Mouse (Mus musculus): ENCODE measurements around the gene Gm10272.
A peak's percentile ranks its signal among the peaks of the same experiment; 100 is the strongest.
"Not testable (repeated sequence)": the region's sequence is repeated elsewhere in the genome, so short reads cannot be mapped to it uniquely, and the experiment has no call there.

The Gm10272 gene

GRCm38 (mm10) chr10:77706326-77706725 is at the start of gene Gm10272:
TSS of gene Gm10272 (plus strand) at chr10:77706626.
- no peak for DNase-seq (ENCODE audit: extremely low read depth, low read depth)

GRCm38 (mm10) chr10:77658286-77658994 is 48.0 kb upstream of the Gm10272 start:
- no peak for DNase-seq (ENCODE audit: extremely low read depth, low read depth)

GRCm38 (mm10) chr10:77663949-77664665 is 42.3 kb upstream of the Gm10272 start:
- no peak for DNase-seq (ENCODE audit: extremely low read depth, low read depth)

DNA sequence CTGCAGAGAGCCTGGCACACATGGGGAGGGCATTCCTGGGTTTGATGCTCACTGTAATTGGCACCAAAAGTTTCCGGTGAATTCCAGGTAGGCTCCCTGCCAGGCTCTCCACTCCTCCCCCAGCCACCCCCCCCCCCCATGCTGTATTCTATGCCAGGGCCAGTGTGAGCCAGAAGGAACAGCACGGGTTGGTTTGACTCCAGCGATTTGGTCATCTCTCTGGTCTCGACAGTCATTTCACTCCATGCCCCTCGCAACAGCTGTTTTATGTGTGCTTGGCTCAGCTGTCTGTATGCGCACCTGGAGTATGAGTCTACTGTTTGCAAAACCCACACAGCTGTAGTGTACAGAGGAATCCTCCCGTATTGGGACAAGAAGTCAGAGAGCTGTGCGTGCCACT is 40.1 kb upstream of the Gm10272 start:
- DNase-seq (ENCODE audit: extremely low read depth, low read depth) = no peak

- no peak for DNase-seq (ENCODE audit: extremely low read depth, low read depth)
Measured at GRCm38 (mm10) chr10:77667402-77667801, 39.0 kb upstream of the Gm10272 start.

DNA sequence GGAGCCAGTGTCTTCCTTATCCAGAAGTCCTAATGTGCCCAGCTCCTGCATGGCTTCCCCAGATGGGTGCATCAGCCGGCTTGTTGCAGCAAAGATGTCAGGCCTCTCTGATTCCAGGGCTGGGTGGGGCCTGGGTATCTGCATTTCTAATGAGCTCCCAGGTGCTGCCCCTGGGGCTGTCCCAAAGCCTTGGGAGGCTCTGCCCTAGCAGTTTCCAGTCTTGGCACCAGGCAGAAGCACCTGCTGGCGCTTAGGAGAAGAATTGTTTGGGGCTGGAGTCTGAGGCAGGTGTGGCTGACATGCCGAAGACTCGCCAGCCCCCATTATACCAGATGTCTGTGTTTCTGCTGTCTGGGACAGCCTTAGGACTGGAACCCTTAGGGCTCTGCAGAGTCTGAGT is 35.7 kb upstream of the Gm10272 start:
- no peak for DNase-seq (ENCODE audit: extremely low read depth, low read depth)

- DNase-seq (ENCODE audit: extremely low read depth, low read depth) = peak; percentile 86
Measured at GRCm38 (mm10) chr10:77671519-77671918, 34.9 kb upstream of the Gm10272 start.

- DNase-seq (ENCODE audit: extremely low read depth, low read depth) = no peak
Measured at GRCm38 (mm10) chr10:77673765-77674164, 32.7 kb upstream of the Gm10272 start.

DNA sequence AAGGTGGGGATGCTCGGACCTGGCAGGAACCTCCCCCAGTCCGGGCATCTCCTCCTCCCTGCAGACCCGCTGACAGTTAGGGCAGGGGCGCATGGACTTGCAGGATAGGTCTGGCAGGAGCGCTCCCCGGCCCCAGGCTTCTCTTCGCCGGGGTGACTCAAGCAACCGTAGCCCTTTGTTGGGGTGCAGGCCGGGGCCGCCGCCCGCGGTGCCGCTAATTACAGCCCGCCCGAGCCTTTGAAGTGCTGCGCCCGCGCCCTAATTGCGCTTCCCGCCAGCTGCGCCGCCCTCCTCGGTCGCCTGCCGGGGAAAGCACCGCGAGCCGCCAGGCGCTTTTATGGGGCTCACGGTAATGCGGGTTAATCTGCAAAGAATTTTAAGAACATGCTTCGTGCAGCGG is 28.9 kb upstream of the Gm10272 start:
- DNase-seq (ENCODE audit: extremely low read depth, low read depth) = no peak

DNA sequence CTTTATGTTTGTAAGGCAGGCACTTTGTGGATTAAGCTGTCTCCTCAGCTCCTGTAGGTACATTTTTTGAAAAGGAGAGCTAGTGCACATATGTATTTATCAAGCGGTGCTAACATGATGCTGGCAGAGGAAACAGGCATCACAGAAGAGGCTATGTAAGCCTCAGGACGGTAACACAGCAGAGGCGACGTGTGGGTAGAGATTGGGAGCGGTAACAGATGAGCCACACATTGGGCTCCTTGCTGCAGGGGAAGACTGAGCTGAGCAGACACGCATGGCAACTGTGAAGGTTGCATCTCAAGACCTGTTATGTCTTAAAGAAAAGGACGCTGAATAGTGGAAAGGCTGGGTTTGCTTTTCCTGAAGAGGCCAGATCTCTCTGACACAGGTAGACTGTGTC is 23.4 kb upstream of the Gm10272 start:
- no peak for DNase-seq (ENCODE audit: extremely low read depth, low read depth)

- no peak for DNase-seq (ENCODE audit: extremely low read depth, low read depth)
Measured at GRCm38 (mm10) chr10:77684181-77684580, 22.2 kb upstream of the Gm10272 start.

DNA sequence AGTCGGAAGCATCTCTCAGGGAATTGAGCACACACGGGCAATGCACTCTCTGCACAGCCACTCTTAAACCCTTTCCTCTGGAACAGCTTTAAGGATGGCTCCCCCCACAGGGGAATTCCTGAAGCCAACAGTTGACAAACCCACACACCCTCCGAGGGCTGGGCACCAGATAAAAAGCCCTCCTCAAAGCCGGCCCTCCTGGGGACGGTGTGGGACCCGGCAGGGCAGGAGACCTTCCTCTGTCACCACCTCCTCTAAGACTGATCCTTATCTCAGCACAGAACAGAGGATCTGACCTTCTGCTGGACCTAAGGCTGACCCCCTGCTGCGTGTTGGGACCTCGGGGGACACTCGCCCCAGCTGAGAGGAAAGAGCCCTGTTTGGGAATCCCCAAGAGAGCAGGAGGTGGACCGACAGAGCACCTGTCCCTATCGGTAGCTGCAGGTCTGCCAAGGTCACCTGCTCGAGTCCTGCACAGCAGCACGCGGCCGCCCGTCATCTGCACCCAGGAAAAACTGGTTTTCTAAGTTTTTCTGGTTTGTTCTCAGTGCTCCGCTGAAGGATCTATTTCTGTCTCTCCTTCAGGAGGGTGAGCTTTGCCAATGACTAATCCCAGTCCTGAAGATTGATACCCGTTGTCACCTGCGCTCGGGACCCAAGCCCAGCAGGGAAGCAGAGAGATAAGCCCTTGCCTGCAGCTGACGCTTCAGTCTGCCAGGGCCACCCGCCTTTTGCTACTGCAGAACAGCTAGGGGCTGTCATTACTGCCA is 20.3 kb upstream of the Gm10272 start, which contains the start of gene Tspear:
Gene Tspear, plus strand, starts transcription at position 675 of the 770 bp plus-strand sequence.
- no peak for DNase-seq (ENCODE audit: extremely low read depth, low read depth)

DNA sequence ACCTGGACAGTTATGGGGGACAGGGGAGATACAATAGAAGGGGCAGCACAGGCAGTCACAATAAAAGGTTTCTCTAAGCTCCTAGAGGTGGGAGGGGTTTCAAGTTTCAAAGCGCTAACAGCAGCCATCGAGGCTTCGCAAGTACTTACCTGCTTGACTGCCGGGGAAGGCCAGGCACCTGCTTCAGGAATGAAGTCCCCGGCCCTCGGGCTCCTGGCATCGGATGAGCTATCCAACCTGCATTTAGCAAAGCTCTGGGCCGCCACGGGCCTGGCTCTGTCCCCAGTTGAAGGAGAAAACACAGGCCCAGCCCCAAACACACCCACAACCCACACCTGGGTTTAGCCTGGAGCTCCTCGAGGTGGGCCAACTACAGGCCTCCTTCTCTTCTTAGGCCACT is 19.4 kb upstream of the Gm10272 start:
- no peak for DNase-seq (ENCODE audit: extremely low read depth, low read depth)

DNA sequence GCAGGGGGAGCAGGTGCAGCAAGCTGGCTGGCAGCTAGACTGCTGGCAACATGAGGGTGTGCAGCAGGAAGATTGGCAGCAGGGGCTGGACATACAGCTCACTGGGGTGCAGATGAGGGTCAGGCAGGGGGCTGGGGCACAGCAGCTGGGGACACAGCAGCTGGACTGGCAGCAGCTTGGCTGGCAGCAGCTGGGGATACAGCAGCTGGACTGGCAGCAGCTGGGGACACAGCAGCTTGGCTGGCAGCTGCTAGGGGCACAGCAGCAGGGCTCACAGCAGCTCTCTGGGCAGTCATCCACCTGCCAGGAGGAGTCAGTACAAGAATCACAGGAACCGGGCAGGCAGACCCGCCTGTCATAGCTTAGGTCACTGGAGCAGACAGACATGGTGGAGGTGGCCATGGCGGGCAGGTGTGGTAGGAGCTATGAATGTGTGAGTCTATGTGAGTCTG is 16.0 kb upstream of the Gm10272 start, which contains the start of gene Gm19402:
Gene Gm19402, minus strand, starts transcription at position 402 of the 452 bp plus-strand sequence.
- not testable (repeated sequence) for DNase-seq (ENCODE audit: extremely low read depth, low read depth)

- no peak for DNase-seq (ENCODE audit: extremely low read depth, low read depth)
Measured at GRCm38 (mm10) chr10:77697133-77697532, 9.3 kb upstream of the Gm10272 start, which contains the start of gene Gm9508. TSS of gene Gm9508 (minus strand) at chr10:77697233.

- DNase-seq (ENCODE audit: extremely low read depth, low read depth) = no peak
Measured at GRCm38 (mm10) chr10:77709831-77710230, 3.4 kb downstream of the Gm10272 start.

DNA sequence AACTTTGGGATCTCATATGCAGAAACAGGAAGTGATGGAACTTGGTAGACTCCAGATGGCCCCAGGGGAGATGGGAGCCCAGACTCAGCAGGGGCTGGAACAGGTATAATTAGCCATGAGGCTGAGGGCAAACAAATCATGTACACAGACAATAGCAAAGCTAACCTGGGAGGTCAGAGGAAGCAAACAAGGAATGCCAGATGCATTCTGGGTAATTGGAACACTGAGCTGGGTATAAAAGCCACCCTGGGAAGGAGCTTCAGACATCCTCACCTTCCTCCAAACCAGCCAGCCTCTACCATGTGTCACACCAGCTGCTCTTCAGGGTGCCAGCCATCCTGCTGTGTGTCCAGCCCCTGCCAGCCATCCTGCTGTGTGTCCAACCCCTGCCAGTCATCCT is 4.7 kb downstream of the Gm10272 start, which contains the start of gene Gm10024:
Gene Gm10024, plus strand, starts transcription at position 301 of the 400 bp plus-strand sequence.
- not testable (repeated sequence) for DNase-seq (ENCODE audit: extremely low read depth, low read depth)

DNA sequence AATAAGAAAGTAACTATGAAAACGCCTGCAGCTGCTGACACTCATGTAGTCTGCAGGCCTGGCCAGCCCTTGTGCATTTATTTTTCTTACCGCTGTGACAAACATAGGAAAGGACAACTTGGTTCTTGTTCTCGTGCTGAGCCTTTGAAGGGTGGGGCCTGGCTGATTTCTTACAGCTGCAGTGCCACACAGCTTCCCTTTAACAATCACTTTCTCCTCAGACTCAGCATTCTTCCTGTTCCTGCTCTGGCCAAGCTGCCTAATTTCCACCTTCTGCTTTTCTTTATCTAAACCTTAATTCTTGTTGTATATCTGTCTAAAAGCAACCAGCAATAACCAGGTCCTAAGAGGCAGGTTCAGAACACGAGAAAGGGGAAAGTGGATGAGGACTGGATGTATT is 7.3 kb downstream of the Gm10272 start:
- peak; percentile 77 for DNase-seq (ENCODE audit: extremely low read depth, low read depth)

- no peak for DNase-seq (ENCODE audit: extremely low read depth, low read depth)
Measured at GRCm38 (mm10) chr10:77715507-77715906, 9.1 kb downstream of the Gm10272 start, which contains the start of gene Gm10142. TSS of gene Gm10142 (plus strand) at chr10:77715807.

GRCm38 (mm10) chr10:77720299-77720698 is 13.9 kb downstream of the Gm10272 start, which contains the start of gene Krtap12-1:
TSS of gene Krtap12-1 (plus strand) at chr10:77720599.
- DNase-seq (ENCODE audit: extremely low read depth, low read depth) = not testable (repeated sequence)

DNA sequence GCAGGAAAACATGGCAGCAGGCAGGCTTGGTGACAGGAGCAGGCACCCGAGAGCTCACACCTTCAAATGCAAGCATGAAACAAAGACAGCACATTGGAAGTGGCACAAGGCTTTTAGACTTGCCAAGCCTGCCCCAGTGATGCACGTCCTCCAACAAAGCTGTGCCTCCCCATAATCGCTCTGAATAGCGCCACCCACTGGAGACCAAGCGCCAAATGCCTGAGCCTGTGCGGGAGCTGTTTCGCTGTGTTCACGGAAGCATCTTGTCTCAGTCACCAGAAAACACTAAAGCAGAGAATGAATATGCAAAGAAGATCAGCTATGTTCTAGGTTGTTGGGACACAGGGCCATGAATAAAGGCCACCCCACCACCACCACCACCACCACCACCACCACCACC is 18.4 kb downstream of the Gm10272 start:
- DNase-seq (ENCODE audit: extremely low read depth, low read depth) = no peak

All from MEL-GATA-1-ER (cell line).